Mouse (Mus musculus): ENCODE results near the gene Htra2. TPM values are rescaled to one million over a fixed set of nuclear protein-coding genes. Genes with fewer than 3 reads are reported as not detected.
A peak's percentile ranks its signal among the peaks of the same experiment; 100 is the strongest.

Gene Htra2
- polyA plus RNA-seq, 1 experiment: 63.7 TPM

- no peak for DNase-seq (ENCODE audit: extremely low spot score in 1 of 2, low spot score in 1 of 2)
Observed at GRCm38 (mm10) chr6:83070311-83071219, 15.5 kb upstream of the Htra2 start.

GRCm38 (mm10) chr6:83070247-83070310, 15.0 kb upstream of the Htra2 start, which contains the start of gene Tlx2:
Gene Tlx2 (minus strand): TSS chr6:83070293.
- no peak for DNase-seq (ENCODE audit: extremely low spot score in 1 of 2, low spot score in 1 of 2)

- no peak for DNase-seq (ENCODE audit: extremely low spot score in 1 of 2, low spot score in 1 of 2)
Observed at GRCm38 (mm10) chr6:83069488-83070246, 14.6 kb upstream of the Htra2 start.

GRCm38 (mm10) chr6:83068706-83069487, 13.8 kb upstream of the Htra2 start:
- no peak for DNase-seq (ENCODE audit: extremely low spot score in 1 of 2, low spot score in 1 of 2)

- no peak for DNase-seq (ENCODE audit: extremely low spot score in 1 of 2, low spot score in 1 of 2)
Observed at GRCm38 (mm10) chr6:83068221-83068620, 13.1 kb upstream of the Htra2 start.

GRCm38 (mm10) chr6:83066441-83066840, 11.4 kb upstream of the Htra2 start:
- no peak for DNase-seq (ENCODE audit: extremely low spot score in 1 of 2, low spot score in 1 of 2)

GRCm38 (mm10) chr6:83065995-83066394, 10.9 kb upstream of the Htra2 start:
- DNase-seq (ENCODE audit: extremely low spot score in 1 of 2, low spot score in 1 of 2): no peak

GRCm38 (mm10) chr6:83058725-83059124, 3.7 kb upstream of the Htra2 start:
- no peak for DNase-seq (ENCODE audit: extremely low spot score in 1 of 2, low spot score in 1 of 2)

- DNase-seq (ENCODE audit: extremely low spot score in 1 of 2, low spot score in 1 of 2): peak; percentile 43 to 50
Observed at GRCm38 (mm10) chr6:83057790-83058189, 2.7 kb upstream of the Htra2 start, which contains the start of gene Dqx1. Gene Dqx1 (plus strand): TSS chr6:83057844.

- peak; percentile 96 to 98 for DNase-seq (ENCODE audit: extremely low spot score in 1 of 2, low spot score in 1 of 2)
Observed at GRCm38 (mm10) chr6:83054074-83054851, 810 bp downstream of the Htra2 start, which contains the start of gene Aup1. Gene Aup1 (plus strand): TSS chr6:83054521.

- peak in 1 of 2 experiments; percentile 55 for DNase-seq (ENCODE audit: extremely low spot score in 1 of 2, low spot score in 1 of 2)
Observed at GRCm38 (mm10) chr6:83053136-83053960, 1.7 kb downstream of the Htra2 start.

- DNase-seq (ENCODE audit: extremely low spot score in 1 of 2, low spot score in 1 of 2): no peak
Observed at GRCm38 (mm10) chr6:83049367-83049766, 5.7 kb downstream of the Htra2 start.

GRCm38 (mm10) chr6:83044742-83045141, 10.3 kb downstream of the Htra2 start:
- DNase-seq (ENCODE audit: extremely low spot score in 1 of 2, low spot score in 1 of 2): no peak

- no peak for DNase-seq (ENCODE audit: extremely low spot score in 1 of 2, low spot score in 1 of 2)
Observed at GRCm38 (mm10) chr6:83043993-83044392, 11.1 kb downstream of the Htra2 start.

- DNase-seq (ENCODE audit: extremely low spot score in 1 of 2, low spot score in 1 of 2): no peak
Observed at GRCm38 (mm10) chr6:83043561-83043960, 11.5 kb downstream of the Htra2 start.

- DNase-seq (ENCODE audit: extremely low spot score in 1 of 2, low spot score in 1 of 2): no peak
Observed at GRCm38 (mm10) chr6:83040601-83041000, 14.5 kb downstream of the Htra2 start.

GRCm38 (mm10) chr6:83038496-83039012, 16.5 kb downstream of the Htra2 start:
- DNase-seq (ENCODE audit: extremely low spot score in 1 of 2, low spot score in 1 of 2): peak; percentile 64 to 92

- DNase-seq (ENCODE audit: extremely low spot score in 1 of 2, low spot score in 1 of 2): no peak
Observed at GRCm38 (mm10) chr6:83037188-83037587, 17.9 kb downstream of the Htra2 start.

- no peak for DNase-seq (ENCODE audit: extremely low spot score in 1 of 2, low spot score in 1 of 2)
Observed at GRCm38 (mm10) chr6:83034463-83035055, 20.5 kb downstream of the Htra2 start.
